Mouse (Mus musculus): ENCODE measurements around the gene Slc22a22.
A peak's percentile ranks its signal among the peaks of the same experiment; 100 is the strongest.

Slc22a22 gene

DNA sequence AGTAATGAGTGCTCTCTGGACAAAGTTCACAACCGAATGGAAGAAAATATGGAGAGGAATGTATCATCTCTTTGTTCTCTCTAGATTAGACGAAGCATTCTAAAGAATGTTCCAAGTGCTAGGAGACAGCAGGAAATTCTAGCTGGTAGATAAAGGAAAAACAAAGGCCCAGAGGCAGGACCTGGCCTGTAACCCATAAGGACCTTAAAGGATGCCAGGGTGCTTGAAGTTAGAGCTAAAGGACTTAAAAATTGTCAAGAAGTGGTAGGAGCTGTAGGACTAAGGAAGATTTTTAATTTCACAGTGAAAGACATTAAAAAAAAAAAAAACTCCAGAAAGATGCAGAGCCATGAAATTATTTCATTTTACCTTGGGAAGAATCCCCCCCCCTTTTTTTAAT lies at the start of gene Slc22a22:
TSS of gene Slc22a22 (minus strand) at position 101 of the 400 bp plus-strand sequence.
- DNase-seq (ENCODE audit: low read depth), result no peak

DNA sequence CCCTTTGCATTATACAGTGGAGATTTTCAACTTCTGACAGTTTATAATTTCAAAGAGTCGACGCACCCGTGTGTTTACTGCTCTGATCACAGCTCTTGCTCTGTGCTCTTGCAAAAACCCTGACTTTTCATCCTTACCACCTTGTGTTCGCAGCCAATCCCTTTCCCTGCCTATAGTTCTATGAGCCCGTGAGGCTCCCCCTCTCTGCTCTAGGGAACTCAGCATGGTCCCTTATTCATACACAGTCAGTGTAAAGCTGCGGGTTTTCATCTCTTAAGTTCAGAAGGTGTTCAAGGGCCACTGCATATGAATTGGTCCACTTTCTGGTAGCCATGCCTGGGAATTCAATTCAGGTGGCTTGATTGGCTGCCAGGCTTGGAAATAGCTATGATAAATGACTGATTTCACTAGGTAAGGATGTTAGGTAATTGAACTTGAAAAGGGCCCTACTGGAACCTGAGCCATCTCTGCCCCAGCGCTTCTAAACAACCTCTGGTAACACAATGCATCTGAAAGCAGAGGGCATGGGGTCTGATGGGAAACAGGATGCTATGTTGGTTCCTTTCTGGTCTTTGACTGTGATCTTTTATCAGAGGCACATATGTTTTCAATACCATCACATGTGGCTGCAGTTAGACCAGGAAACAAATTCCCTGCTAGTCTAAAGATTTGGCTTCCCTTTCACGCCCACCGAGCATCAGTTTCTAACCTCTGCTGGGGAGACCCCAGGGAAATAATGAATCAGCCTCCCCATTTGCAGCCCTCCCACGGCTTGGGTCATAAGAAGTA lies 46.3 kb upstream of the Slc22a22 start:
- no peak for DNase-seq (ENCODE audit: low read depth)

DNA sequence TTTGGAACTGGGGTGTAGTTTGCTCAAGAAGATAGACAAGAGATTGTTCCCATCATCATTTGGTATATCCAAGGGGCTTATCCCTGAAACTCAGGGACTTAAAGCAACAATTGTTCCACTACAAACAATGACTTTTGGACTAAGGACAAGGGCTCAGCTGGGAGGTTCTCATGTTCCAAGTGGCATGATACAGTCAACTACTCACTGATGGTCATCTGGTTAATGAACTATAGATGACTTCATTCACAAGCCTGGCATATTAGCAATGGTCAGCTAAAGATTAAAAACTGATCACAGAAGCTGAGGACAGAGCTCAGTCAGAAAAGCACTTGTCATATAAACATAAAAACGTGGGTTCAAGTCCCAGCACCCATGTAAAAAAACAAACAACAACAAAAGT lies 44.7 kb upstream of the Slc22a22 start:
- DNase-seq (ENCODE audit: low read depth), result no peak

DNA sequence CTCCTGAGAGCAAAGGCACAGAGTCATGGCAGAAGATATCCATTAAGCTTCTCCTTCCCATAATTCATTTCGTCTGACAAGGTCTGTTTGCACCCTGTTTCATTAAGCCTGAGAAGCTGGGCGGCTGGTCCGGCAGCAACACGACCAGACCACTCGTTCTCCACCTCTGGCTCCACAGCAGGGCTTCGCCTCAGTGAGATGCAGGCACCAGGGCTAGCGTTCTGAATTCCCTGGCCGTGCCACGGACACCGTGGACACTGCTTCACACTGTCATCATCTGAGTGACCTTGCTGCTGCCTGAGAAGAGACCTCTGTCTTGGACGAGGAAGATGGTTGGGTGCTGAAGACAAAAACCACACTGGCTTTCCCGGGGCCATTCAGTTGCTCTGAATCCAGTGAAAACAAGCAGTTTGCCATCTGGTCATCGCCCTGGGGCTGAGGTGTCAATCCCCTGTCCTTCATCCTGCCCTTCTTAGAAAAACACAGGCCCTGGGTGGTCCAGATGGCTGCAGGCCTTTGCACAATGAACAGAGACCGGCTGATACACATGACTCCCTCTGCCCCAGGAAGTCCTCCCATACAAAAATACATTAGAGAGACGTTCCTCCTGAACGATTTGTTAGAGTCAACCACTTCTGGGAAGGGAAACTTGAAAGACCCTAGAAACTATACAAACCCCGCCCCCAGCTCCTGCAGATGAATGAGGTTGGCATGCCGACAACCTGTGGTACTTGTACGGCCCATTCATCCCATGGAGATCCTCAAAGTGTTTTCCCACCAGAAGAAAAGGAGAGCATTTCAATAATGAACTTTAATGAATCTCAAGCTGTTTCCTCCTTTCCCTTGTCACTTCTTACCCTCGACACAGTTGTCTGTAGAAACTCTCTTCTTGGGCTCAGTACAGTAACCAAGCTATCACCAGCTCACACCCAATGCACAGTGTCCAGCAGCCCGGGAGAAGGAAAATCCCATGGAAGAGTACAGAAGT lies 32.1 kb upstream of the Slc22a22 start:
- no peak for DNase-seq (ENCODE audit: low read depth)

DNA sequence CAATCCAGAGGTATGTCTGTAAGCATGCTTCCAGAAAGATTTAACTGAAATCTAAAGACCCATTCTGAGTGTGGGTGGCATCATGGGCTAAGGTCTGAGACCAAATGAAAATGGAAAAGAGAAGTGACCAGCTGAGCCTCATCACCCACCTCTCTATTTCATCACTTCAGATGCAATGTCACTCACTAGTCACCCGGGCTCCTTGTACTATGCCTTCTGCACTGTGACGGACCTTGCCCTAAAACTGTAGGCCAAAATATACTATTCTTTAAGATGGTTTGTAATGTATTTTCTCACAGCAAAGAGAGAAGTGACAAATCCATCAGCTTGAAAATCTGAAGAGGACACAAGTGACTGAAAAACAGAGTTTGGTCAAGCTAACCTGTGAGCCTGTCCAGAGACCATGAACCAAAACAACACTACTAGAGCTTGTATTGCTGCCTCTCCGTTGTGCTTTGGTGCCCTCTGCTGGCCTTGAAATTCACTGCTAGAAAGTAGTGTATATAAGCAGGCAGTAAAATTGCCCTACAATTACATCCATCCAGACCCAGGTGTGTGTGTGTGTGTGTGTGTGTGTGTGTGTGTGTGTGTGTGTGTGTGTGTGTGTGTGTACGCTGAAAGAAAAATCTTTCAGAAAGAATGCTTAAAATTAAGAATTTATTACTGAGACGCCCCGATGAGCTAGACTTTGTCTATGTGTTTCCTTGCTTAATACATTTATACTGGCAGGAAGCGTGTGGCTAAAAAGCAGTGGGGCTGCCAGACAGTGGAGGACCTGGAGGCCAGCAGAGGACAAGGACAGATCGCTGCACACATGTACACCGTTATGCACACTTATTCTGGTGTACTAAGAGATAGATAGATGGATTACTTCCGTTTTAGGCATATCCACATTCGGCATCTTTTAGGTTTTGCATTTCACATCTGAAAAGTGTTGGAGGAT lies 31.1 kb upstream of the Slc22a22 start:
- DNase-seq (ENCODE audit: low read depth), result peak; percentile 70

DNA sequence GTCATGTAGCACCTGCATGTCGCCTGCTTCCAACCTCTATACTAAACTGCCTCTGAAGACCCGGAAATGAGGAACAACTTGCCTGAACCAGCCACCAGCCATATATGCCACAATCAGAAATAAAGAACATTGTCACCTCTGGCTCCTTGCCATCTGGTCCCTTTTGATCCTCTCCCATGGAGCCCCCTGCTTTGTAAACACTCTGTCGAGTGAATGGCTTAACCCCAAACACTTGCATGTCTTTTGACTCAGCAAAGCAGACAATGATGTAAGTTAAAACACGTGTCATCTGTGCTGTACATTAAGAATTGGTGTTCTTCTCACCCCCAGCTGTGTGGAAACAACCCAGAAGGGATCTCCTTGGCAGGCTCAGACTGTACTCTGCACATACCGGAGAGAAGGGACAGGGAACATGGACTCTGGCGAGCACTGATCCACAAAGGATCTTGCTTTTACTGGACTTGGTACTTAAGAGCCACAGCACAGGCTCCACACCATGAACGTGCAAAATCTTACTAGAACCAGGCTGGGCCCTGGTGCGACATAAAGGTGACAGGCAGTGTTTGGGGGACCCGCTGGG lies 26.8 kb upstream of the Slc22a22 start:
- no peak for DNase-seq (ENCODE audit: low read depth)

DNA sequence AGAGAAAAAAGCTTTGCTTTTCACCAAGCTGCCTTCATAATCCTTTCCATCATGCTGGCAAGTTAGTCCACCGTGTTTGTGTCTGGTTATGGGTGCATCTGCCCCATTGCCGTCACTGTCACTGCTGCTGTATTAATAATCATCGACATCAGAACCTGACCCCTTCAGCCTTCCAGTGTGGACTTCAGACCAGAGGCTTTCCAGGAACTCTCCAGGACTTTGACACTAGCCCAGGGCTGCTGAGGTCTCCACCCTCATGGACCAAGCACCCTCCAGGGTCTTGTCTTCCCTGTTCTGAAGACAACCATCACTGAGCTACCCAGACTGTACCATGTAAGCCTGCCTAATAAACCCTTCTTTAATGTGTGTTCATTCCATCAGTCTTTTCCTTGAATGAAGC lies 26.2 kb upstream of the Slc22a22 start:
- DNase-seq (ENCODE audit: low read depth), result no peak

DNA sequence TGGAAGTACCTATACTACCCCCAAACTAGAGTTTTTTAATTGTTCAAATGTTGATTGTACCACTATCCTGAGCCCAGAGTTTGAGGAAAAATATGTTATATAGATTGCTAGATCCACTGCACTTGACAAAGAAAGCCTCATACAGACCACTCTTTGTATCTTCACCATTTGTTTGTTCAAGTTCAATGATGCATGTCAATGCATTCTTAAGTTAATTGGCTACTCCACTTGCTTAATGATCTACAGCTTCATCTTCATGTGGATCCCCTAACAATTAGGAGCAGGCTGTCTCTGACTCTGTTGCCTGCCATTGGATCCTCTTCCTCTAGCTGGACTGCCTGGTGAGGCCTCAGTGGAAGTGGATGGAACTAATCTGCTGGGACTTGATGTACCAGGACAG lies 24.1 kb upstream of the Slc22a22 start:
- DNase-seq (ENCODE audit: low read depth), result no peak

DNA sequence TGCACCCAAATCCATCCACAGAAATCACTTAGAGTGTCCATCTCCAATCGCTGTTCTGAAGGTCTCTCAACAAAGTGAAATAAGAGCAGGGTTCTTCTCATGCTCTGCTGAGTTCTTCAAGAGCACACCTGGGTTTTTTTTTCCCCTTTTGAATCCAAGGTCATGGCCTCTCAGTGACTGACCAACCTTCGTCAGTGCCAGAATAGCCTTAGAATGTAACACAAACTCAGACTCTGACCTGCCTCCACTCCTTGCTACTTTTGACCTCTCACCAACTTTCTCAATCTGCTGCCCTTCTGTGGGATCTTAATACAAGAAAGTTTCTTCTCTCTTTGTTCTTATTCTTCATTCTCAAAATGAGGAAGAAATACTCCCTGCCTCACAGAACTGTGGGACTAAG lies 18.7 kb upstream of the Slc22a22 start:
- DNase-seq (ENCODE audit: low read depth), result no peak

DNA sequence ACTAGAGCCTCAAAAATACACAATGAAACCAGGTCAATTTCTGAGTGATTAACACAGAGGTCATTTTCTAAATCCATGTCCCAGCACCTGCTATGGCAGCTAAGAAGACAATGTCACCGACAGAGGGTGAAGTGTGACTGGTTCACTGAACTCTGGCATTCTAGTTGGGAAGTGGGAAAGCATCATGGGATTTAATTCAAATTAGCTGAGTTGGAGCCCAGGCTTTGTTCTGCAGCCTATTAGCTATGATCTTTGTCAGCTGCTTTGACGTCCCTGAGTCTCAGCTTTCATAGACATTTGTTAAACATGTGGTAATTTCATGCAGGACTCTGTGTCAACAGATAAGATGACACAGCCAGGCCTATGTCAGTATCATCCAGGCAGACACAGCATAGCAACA lies 5.1 kb upstream of the Slc22a22 start:
- no peak for DNase-seq (ENCODE audit: low read depth)

DNA sequence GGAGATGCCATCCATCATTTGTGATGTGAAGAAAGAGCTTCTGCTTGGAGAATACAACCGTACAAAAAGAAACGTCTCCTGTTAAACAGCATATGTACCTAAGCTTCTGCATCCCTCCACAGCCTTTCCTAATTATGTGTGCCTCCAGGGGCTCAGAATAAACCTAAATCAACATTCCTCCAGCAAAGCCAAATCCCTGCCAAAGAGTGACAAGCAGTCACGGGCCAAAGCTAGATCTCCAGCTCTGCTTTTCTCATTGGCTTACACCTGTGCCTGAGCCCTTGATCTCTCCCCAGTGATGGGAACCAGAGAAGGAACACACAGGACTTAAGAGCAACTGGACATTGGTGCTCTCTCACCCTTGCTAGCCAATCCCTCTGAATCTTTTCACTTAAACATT lies 5.8 kb downstream of the Slc22a22 start:
- no peak for DNase-seq (ENCODE audit: low read depth)

DNA sequence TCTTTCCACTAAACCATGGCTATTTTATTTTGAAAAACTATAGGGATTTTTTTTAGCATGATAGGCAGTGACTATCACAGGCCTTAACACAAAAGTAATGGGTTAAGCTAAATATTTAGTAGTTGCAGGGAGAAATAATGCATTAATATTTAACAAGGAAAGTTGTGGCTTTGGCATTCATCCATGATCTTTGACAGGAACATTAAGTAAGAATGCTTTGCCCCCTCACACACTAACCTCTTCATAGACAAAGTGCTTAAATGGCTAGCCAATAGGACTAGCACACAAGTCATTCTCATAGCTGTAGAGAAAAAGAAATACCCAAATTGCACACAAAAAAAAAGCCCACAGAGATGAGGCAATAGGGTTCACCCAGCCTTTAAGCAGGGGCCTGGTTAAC lies 11.4 kb downstream of the Slc22a22 start:
- DNase-seq (ENCODE audit: low read depth), result no peak

DNA sequence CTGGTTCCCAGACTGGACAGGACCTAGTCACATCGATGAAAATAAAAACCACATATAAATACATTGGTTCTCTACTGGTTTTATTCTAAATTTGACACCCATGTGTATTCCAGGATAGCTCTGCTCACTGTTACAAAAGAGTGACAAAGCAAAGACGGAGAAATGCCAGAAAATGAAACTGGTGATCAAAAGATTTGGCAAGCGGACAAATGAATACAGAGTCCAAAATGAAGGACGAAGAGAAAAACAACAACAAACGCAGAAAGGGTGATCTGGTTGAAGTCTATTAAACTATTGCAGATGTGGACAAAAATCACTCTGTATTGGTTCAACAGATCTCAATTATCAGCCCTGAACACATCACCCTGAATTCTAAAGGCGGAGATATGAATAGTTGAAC lies 12.4 kb downstream of the Slc22a22 start:
- DNase-seq (ENCODE audit: low read depth), result no peak

DNA sequence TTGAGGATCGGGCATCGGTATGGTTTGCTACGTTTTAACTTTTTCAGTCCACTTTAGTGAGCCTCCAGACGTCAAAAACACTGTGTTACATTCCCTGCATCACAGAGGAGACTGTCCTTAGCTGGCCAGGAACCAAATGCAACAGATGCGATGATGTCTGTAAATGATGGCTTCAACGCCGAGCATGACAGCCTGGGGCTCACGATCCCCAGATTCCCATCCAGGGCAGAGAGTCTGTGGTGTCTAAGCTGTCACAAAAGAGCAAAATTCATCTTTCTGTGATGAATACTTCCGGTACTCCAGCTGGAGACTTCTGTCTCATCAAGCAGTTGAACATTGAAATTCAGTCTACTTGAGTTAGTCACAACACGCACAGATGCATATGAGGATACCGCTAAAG lies 13.4 kb downstream of the Slc22a22 start:
- DNase-seq (ENCODE audit: low read depth), result no peak

DNA sequence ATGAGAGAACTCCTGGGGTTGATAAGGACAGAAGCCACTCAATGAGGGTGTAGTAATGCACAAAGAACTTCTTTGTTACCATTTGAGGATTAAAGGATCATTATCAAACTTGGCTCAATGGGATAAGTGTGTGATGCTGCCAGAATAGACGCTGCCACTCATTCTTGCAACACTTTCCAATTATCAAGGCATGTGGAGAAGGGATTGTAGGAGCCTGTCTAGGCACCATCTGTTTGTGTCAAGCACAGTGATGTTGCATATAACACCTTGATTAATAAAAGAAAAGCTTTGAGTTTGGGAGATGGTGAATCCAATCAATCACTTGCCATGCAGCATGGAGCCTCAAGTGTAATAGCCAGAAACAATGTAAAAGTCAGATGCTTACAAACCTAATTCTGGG lies 16.1 kb downstream of the Slc22a22 start:
- DNase-seq (ENCODE audit: low read depth), result no peak

DNA sequence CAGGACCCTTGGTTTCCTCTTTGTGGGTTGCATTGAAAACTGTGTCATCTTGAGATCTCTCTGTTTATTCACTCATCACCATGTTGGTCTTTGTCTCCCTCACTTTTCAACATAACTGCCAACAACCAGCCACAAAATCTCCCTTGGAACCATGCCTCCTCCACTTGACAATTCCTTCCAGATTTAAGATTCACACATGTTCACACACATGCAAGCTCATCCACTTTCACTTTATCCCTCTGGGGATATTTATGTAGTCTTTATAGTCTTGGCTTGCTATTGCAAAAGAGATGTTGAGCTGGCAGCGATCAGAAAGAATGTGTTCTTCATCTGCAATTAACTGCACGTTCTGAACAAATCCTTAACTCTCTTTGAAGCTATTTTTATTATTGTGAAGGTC lies 20.1 kb downstream of the Slc22a22 start:
- no peak for DNase-seq (ENCODE audit: low read depth)

DNA sequence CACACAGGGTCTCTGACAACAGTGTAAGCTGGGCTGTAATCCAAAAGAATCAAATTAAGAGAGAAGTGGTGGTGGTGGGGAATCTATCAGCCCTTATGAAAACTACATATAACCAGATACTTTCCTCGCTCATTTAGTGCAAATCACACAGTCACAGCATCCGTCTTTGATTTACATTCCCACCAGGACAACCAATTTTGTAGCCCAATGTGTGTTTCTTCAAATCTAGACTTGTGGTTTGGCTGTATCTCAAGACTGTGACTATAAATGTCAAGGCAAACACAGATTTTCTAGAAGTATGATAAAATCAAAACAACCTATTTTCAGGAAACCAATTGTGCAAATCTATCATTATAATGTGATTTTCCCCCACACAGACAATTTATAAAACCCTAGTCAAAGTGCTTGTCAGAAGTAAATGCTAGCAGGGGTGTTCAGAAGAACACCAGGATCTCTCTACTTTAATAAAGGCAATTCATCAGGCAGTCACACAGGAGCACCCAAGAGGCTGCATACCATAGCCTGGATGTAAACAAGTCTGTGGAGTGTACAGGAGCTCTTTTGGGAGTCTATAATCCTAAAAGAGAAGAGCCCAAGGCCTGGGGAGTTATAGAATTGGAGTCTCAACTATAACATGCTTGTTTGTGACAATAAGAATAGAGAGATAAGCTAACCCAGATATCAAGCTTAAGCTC lies 42.6 kb downstream of the Slc22a22 start:
- DNase-seq (ENCODE audit: low read depth), result no peak

DNA sequence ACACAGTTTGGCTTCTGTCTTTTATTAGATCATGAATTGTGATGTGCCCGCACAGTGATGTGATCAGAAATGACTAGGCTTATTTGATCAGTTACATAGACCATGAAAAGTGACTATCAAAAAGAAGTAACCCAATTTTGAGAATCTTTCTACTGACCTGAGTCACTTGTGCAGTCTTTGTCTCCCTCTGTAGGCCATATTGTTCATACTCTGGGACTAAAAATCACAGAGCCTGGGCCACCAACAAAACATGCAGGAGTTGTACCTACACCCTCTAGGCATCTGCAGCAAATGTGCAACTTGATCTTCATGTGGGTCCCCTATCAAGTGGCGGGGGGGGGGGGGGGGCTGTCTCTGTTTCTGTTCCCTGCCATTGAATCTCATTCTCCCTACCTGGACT lies 68.9 kb downstream of the Slc22a22 start:
- DNase-seq (ENCODE audit: low read depth), result peak; percentile 32

DNA sequence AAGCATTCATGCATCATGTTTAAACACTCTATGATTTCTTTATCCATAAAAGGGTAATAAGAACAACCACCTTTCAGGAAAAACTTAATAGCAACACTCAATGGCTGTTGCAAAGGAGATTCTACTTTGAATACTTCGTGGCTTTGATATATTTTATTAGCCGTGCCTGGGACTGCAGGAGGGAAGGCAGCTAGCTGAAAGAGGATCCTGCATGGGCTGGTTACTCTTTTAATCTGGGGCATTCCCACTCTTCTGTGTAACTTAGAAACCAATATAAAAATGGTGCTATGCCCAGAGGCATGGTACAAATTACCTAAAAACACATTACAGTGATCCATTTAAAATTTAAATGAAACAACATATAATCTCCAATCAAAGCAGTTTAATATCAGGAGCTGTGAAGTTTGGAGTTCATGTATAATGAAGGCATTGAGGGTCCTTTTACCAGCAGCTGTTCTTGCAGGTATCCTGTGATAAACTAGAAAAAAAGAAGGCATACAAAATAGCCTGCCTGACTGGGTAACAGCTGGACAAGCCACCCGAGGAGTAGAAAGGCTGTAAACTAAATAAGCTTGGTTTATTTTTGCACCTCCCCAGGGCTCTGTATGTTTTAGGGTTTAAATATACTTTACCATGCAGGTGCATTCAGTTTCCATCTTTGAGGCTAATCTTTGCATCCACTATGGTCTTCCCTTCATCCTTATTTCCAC lies 78.8 kb downstream of the Slc22a22 start:
- DNase-seq (ENCODE audit: low read depth), result no peak

DNA sequence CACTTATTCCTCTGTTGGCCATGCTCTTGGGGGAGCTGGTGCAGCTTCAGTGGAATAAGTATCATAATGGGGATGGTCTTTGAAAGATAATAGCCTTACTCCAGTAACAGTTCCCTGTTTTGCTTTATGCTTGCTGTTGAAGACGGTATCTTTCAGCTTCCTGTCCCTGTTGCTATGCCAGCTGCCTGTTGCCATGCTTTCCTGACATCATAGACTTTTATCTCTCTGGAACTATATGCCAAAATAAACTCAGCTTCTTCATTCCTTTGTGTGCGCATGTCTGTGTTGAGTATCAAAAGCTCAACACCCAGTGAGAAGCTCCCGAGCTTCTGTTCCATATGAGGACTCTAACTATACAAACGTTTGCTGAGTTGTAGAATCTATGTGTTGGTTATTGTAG lies 83.4 kb downstream of the Slc22a22 start:
- DNase-seq (ENCODE audit: low read depth), result no peak

Data from 416B (cell line).